Mouse (Mus musculus) midbrain, embryonic 14.5 days (tissue): ENCODE measurements at regions not wholly inside any gene's neighbourhood (a gene's known extent, or its start where the extent isn't known, plus 50 kb on each side); places are given as distances from the start of the nearest gene placed in this dataset.

Experiments
- ATAC-seq: fragments of 200-750 bp; cut with Nextera tagmentation; 2 replicates; pipeline ENCODE4 v1.8.0; 2017; ENCODE audit warnings: moderate number of reproducible peaks, moderate library complexity; ENCODE audit not compliant: low FRiP score, low TSS enrichment
- DNase-seq: peaks from one replicate; pipeline ENCODE4 v3.0.0-alpha.2; 2015
- H3K27ac ChIP-seq: fragments of 300-500 bp; sonication (generic); replicated peaks from 2 replicates; pipeline ENCODE4 v1.5.1; 2014; ENCODE audit warnings: mild to moderate bottlenecking, low read depth, low read length, moderate library complexity
- H3K27me3 ChIP-seq: fragments of 300-500 bp; sonication (generic); 2 replicates; pipeline ENCODE4 v1.6.1; 2014; ENCODE audit warnings: low read length, control low read depth, mixed read lengths; ENCODE audit not compliant: control insufficient read depth, insufficient read depth
- H3K36me3 ChIP-seq: fragments of 300-500 bp; sonication (generic); 2 replicates; pipeline ENCODE4 v1.6.1; 2014; ENCODE audit warnings: low read length, control low read depth; ENCODE audit not compliant: control insufficient read depth, insufficient read depth
- H3K4me1 ChIP-seq: fragments of 300-500 bp; sonication (generic); 2 replicates; pipeline ENCODE4 v1.6.1; 2014; ENCODE audit warnings: mild to moderate bottlenecking, antibody characterized with exemption, low read length, control low read depth; ENCODE audit not compliant: control insufficient read depth, insufficient read depth
- H3K4me2 ChIP-seq: fragments of 300-500 bp; sonication (generic); 2 replicates; pipeline ENCODE4 v1.6.1; 2014; ENCODE audit warnings: mild to moderate bottlenecking, low read length, moderate library complexity
- H3K4me3 ChIP-seq: fragments of 300-500 bp; sonication (generic); replicated peaks from 2 replicates; pipeline ENCODE4 v1.5.1; 2014; ENCODE audit warnings: low read depth, low read length
- H3K9ac ChIP-seq: fragments of 300-500 bp; sonication (generic); replicated peaks from 2 replicates; pipeline ENCODE4 v1.6.1; 2014; ENCODE audit warnings: mild to moderate bottlenecking, low read length, moderate library complexity
- H3K9me3 ChIP-seq: fragments of 300-500 bp; sonication (generic); 2 replicates; pipeline ENCODE4 v1.6.1; 2016; ENCODE audit warnings: low read length, control low read depth, mixed read lengths; ENCODE audit not compliant: control insufficient read depth
- WGBS: fragments of 180-500 bp; shearing (Covaris S2); extraction: QIAGEN DNeasy Blood & Tissue Kit; methylation state at CpG from one replicate; pipeline ENCODE4 v1.1.7; 2014; 5-methylcytosine and 5-hydroxymethylcytosine counted together

- no peak overlapping the region for H3K9ac ChIP-seq
- no peak overlapping the region for H3K4me3 ChIP-seq
- H3K36me3 ChIP-seq: no peaks in the 10 kb centered on the region
- ATAC-seq (no peak), DNase-seq (no peak)
- H3K27ac ChIP-seq: no peak overlapping the region
- no peaks in the 10 kb centered on the region for H3K9me3 ChIP-seq
- no peaks in the 10 kb centered on the region for H3K4me1 ChIP-seq
- 77% methylated on average over 3 of the region's 3 CpGs for WGBS
- no peak overlapping the region for H3K4me2 ChIP-seq
- H3K27me3 ChIP-seq: no peaks in the 10 kb centered on the region
Measured at GRCm38 (mm10) chr7:51216233-51216605, 294.6 kb upstream of the Ano5 start.

- ATAC-seq (no peak), DNase-seq (no peak)
- no peak overlapping the region for H3K4me2 ChIP-seq
- no peak overlapping the region for H3K9ac ChIP-seq
- no peak overlapping the region for H3K4me3 ChIP-seq
- no peaks in the 10 kb centered on the region for H3K27me3 ChIP-seq
- H3K36me3 ChIP-seq: no peaks in the 10 kb centered on the region
- H3K27ac ChIP-seq: no peak overlapping the region
- WGBS: 93% methylated on average over 4 of the region's 4 CpGs
- no peaks in the 10 kb centered on the region for H3K4me1 ChIP-seq
- no peaks in the 10 kb centered on the region for H3K9me3 ChIP-seq
Measured at GRCm38 (mm10) chr7:51221351-51221750, 289.5 kb upstream of the Ano5 start.

GRCm38 (mm10) chr7:51221806-51222205 is 289.0 kb upstream of the Ano5 start:
- 73% methylated on average over 1 of the region's 1 CpGs for WGBS
- Histone ChIP-seq H3K9me3 (no peaks in the 10 kb centered on the region), H3K27ac (no peak overlapping the region), H3K4me2 (no peak overlapping the region), H3K36me3 (no peaks in the 10 kb centered on the region), H3K4me1 (no peaks in the 10 kb centered on the region), H3K9ac (no peak overlapping the region), H3K27me3 (no peaks in the 10 kb centered on the region), H3K4me3 (no peak overlapping the region)
- DNase-seq: no peak
- ATAC-seq: no peak

GRCm38 (mm10) chr7:51227136-51227535 is 283.7 kb upstream of the Ano5 start:
- Histone ChIP-seq H3K27ac (no peak overlapping the region), H3K36me3 (no peaks in the 10 kb centered on the region), H3K27me3 (no peaks in the 10 kb centered on the region), H3K9ac (no peak overlapping the region), H3K4me1 (no peaks in the 10 kb centered on the region), H3K9me3 (no peaks in the 10 kb centered on the region), H3K4me2 (no peak overlapping the region), H3K4me3 (no peak overlapping the region)
- WGBS: 77% methylated on average over 5 of the region's 5 CpGs
- ATAC-seq (no peak), DNase-seq (peak; percentile 28)

- Histone ChIP-seq H3K27me3 (no peaks in the 10 kb centered on the region), H3K27ac (no peak overlapping the region), H3K9me3 (no peaks in the 10 kb centered on the region), H3K36me3 (no peaks in the 10 kb centered on the region), H3K4me1 (no peaks in the 10 kb centered on the region), H3K9ac (no peak overlapping the region), H3K4me2 (no peak overlapping the region), H3K4me3 (no peak overlapping the region)
- ATAC-seq (no peak), DNase-seq (no peak)
- WGBS: 80% methylated on average over 4 of the region's 4 CpGs
Measured at GRCm38 (mm10) chr7:51234616-51235015, 276.2 kb upstream of the Ano5 start.

GRCm38 (mm10) chr7:51247695-51248094 is 263.1 kb upstream of the Ano5 start:
- Histone ChIP-seq H3K36me3 (no peaks in the 10 kb centered on the region), H3K27me3 (no peaks in the 10 kb centered on the region), H3K4me2 (no peak overlapping the region), H3K4me1 (no peaks in the 10 kb centered on the region), H3K27ac (no peak overlapping the region), H3K9ac (no peak overlapping the region), H3K4me3 (no peak overlapping the region), H3K9me3 (no peaks in the 10 kb centered on the region)
- DNase-seq (no peak), ATAC-seq (no peak)
- WGBS: 84% methylated on average over 2 of the region's 2 CpGs

GRCm38 (mm10) chr7:51254461-51254860 is 256.4 kb upstream of the Ano5 start:
- no peaks in the 10 kb centered on the region for H3K9me3 ChIP-seq
- H3K4me1 ChIP-seq: 0 out of 2 replicates have a peak, but pooled peaks cover 4% of the 10 kb centered on the region
- DNase-seq: no peak
- H3K36me3 ChIP-seq: no peaks in the 10 kb centered on the region
- no peak for ATAC-seq
- H3K4me2 ChIP-seq: no peak overlapping the region
- H3K27ac ChIP-seq: no peak overlapping the region
- no peaks in the 10 kb centered on the region for H3K27me3 ChIP-seq
- H3K4me3 ChIP-seq: no peak overlapping the region
- H3K9ac ChIP-seq: no peak overlapping the region
- WGBS: 61% methylated on average over 2 of the region's 2 CpGs

GRCm38 (mm10) chr7:51259160-51259831 is 251.5 kb upstream of the Ano5 start:
- Histone ChIP-seq H3K36me3 (no peaks in the 10 kb centered on the region), H3K4me1 (0 out of 2 replicates have a peak, but pooled peaks cover 4% of the 10 kb centered on the region), H3K27me3 (no peaks in the 10 kb centered on the region), H3K4me2 (no peak overlapping the region), H3K27ac (0 out of 2 replicates have a peak overlapping the region, but pooled peaks have one; percentile 37), H3K9ac (no peak overlapping the region), H3K9me3 (no peaks in the 10 kb centered on the region), H3K4me3 (no peak overlapping the region)
- ATAC-seq: no peak; the same call in 1 of the 2 replicates
- 39% methylated on average over 2 of the region's 2 CpGs for WGBS
- DNase-seq: peak; percentile 26

- ATAC-seq (0 out of 2 replicates have a peak, but pooled peaks have one; percentile 37), DNase-seq (no peak)
- Histone ChIP-seq H3K4me3 (no peak overlapping the region), H3K27ac (no peak overlapping the region), H3K4me2 (no peak overlapping the region), H3K4me1 (0 out of 2 replicates have a peak, but pooled peaks cover 7% of the 10 kb centered on the region), H3K9me3 (no peaks in the 10 kb centered on the region), H3K36me3 (no peaks in the 10 kb centered on the region), H3K9ac (no peak overlapping the region), H3K27me3 (no peaks in the 10 kb centered on the region)
- WGBS: 52% methylated on average over 4 of the region's 4 CpGs
Measured at GRCm38 (mm10) chr7:51264166-51264565, 246.7 kb upstream of the Ano5 start.
